Mouse (Mus musculus): ENCODE results near the gene Ckm.

The Ckm gene

GRCm38 (mm10) chr7:19464367-19465307 is 60.1 kb downstream of the Ckm start:
- no peak for DNase-seq (ENCODE audit: low read depth in 2 of 2, low spot score in 2 of 2)

DNA sequence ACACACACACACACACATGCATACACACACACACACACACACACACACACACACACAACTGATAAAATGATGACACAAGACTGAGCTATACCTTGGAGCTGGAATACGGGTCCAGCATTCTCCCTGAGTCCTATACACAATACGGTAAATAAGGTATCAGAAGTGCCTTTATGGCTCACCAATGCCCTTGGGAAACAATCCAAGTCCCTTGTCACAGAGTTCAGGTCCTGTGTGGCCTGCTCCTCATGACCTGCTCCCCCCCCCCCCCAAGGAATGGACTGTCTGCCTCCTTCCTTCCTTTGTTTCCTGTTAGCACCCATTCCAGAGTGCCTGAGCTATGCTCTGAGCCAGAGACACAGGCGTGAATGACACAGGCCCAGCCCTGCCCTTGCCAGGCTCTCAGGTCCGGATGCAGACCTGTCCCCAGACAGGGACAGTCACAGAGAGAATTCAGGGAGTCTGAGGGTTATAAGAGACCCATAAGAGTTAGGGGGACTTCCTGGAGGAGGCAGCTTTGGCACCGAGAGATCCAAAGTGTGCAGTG is 62.1 kb downstream of the Ckm start:
- no peak for DNase-seq (ENCODE audit: low read depth in 2 of 2, low spot score in 2 of 2)

DNA sequence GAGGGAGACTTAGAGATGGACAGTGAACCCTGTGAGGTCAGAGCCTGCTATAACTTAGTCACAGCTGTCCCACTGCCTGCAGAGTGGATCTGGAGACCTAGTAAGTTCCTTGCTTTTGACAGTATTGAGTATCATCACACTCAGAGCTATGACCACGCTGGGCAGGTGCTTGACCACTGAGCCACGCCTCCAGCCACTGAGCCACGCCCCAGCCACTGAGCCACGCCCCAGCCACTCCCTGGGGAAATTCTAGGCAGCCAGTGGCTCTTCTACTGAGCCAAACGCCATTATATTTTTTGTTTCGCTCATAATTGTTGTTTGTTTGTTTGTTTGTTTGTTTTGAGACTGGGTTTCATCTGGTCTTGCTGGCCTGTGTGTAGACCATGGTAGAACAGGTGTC is 63.1 kb downstream of the Ckm start:
- DNase-seq (ENCODE audit: low read depth in 2 of 2, low spot score in 2 of 2), result no peak

DNA sequence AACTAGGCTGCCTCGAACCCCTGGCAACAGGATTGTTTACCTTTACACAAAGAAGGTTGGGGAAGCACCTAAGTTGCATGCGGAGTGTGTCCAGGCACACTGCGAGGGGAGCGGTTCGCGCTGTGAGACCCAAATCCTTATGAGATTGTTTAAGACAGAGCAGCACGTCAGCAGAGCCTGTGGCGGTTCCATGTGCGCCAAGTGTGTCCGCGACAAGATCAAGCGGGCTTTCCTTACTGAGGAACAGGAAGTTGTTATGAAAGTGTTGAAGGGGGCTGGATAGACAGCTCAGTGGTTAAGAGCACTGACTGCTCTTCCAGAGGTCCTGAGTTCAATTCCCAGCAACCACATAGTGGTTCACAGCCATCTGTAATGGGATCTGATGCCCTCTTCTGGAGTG is 63.7 kb downstream of the Ckm start:
- DNase-seq (ENCODE audit: low read depth in 2 of 2, low spot score in 2 of 2), result no peak

- DNase-seq (ENCODE audit: low read depth in 2 of 2, low spot score in 2 of 2), result no peak
Observed at GRCm38 (mm10) chr7:19469404-19469803, 64.8 kb downstream of the Ckm start.

GRCm38 (mm10) chr7:19470308-19470707 is 65.7 kb downstream of the Ckm start:
- DNase-seq (ENCODE audit: low read depth in 2 of 2, low spot score in 2 of 2), result no peak

GRCm38 (mm10) chr7:19472403-19472802 is 67.8 kb downstream of the Ckm start:
- DNase-seq (ENCODE audit: low read depth in 2 of 2, low spot score in 2 of 2), result no peak

Data from CD8-positive naive resting alpha-beta T cell, adult 2 months (primary cell).